Mouse (Mus musculus) liver, embryonic 14.5 days (tissue): ENCODE results near the gene Cnih3.

Experiments used
- CTCF ChIP-seq: IDR thresholded peaks from 2 replicates; pipeline ENCODE4 v1.5.1; 2016; ENCODE audit warnings: antibody characterized with exemption, low read depth, control low read depth
- EP300 ChIP-seq: IDR thresholded peaks from 2 replicates; pipeline ENCODE4 v1.6.1; 2016; ENCODE audit warnings: antibody characterized with exemption, low read depth

- no peak for TF ChIP-seq CTCF
- TF ChIP-seq EP300: no peak
Observed at GRCm38 (mm10) chr1:181476557-181476956, 124.1 kb downstream of the Cnih3 start.
